Mouse (Mus musculus) urinary bladder, postnatal 4 days (tissue): ENCODE measurements around the gene Bmx.

Source experiments
- DNase-seq, 2 experiments: peaks; one replicate each; pipeline ENCODE4 v3.0.0; 2021 to 2022; ENCODE audit warnings: low spot score in 2 of 2

Bmx gene

DNA sequence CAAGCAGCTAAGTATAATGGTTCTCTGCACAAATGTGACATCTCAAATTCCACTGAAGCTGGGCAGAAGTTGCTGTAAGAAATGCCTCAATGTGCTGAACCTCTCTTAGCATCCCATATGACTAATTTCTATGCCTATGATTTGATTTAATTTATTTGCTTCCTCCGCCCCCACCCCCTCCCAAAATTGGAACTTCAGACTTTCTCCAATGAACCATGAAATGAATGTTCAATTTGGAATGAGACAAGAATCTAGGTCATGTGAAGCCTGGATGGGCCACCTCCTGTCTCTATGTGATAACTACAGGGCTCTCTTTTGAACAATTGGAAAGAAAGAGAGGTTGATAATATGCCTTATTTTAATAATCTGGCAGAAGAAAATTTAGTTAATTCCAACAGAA lies 82.7 kb downstream of the Bmx start:
- no peak for DNase-seq

DNA sequence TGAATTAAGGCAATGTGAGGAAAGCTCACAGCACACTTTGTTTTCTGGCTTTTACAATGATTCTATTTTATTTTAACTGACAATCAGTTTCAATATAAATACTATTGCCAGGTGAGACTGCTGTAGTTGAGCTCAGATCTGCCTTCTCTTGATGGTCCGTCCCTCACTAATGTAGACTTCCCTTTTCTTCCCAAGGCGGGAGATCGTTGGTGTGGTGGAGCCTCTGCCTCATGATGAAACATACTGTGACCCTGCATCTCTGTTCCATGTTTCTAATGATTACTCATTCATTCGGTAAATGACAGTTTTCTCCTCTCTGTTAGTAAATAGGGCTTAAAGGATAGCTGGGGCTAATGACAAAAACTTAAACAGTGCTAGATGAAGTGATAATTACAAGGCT lies 84.1 kb downstream of the Bmx start:
- no peak for DNase-seq

DNA sequence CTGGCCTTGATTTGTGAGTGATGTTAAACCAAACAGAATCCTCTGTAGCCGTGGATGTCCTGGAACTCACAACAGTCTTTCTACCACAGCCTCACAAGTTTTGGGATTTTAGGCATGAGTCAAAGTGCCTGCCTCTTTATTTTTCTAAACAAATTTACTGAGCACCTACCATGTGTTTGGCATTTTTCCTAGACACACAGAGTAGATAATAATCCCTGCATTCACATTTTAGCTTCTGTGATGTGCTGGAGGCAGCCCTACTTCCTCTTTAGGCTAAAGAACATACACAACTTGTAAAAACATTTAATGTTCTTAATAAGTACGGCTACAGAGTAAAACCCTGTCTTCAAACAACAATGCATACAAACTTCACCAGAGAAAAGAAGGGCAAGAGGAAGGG lies 87.0 kb downstream of the Bmx start:
- no peak for DNase-seq

DNA sequence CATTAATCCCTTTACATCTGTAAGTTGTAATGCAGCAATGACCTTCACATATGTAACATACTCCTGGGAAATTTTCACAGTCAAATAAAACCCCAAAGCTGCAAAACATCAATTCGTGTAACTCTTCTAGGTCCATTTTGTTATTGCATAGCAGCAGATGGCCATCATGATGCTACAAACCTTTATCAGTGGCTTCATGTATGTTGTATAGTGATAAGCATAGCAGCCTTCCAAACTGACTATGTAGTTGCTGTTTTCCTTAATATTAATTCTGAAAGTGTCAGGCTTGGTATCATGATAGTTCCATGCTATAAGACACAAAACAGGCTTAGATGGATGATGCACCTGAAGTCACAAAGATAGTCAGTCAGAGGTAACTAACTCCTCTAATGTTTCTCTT lies 93.3 kb downstream of the Bmx start:
- no peak for DNase-seq

DNA sequence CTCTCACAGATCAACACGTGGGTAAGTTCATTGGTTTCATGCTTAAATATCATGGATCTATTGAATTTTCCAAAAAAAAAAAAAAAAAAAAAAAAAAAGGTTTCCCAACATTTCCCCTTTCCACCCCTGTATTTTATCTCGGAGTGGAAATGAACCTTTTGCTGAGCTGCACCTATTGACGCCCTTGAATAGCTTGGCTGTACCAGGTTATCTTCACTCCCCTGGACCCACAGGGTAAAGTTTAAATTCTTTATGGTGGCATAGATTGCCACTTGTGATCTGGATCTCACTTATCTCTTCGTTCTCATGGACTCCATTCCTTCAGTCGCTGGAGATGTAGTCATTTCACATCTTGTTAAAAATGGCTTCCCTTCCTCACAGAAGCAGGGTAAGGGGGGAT lies 103.4 kb downstream of the Bmx start:
- DNase-seq: no peak

DNA sequence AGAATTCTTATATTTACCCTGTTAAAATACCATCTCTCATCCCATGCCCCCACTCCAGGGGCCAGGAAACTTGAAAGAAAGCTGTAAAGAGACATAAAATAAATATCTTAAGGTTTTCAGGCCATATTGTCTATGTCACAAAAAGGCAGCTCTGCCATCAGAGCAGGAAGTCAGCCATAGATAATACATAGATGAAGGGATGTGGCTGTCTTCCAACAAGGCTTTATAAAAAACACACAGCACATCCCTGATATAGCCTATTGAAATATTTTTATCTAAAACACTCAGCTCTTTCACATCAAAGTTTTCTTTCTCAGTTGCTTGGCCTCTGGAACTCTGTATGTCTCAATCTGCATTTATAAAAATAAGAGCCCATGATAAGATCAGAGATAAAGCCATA lies 104.4 kb downstream of the Bmx start:
- no peak for DNase-seq

DNA sequence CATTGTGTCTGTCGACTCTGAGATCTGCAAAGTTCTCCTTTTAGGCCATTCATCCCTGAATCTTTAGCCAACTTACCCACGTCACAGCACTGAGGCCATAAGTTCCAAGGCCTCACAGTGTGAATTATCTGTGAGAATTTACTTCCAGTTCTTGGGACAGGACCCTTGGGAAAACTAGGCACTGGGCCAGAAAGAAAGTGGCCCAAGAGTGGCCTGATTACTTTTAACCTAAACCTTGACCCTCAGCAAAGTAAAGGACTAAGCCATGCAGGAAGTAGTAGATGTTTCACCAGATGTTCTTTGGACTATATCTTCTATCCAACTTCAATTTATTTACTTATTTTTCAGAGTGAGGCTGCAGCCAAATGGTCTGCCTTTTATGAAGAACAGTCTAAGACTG lies 105.3 kb downstream of the Bmx start:
- DNase-seq: peak in 1 of 2 experiments; percentile 19

DNA sequence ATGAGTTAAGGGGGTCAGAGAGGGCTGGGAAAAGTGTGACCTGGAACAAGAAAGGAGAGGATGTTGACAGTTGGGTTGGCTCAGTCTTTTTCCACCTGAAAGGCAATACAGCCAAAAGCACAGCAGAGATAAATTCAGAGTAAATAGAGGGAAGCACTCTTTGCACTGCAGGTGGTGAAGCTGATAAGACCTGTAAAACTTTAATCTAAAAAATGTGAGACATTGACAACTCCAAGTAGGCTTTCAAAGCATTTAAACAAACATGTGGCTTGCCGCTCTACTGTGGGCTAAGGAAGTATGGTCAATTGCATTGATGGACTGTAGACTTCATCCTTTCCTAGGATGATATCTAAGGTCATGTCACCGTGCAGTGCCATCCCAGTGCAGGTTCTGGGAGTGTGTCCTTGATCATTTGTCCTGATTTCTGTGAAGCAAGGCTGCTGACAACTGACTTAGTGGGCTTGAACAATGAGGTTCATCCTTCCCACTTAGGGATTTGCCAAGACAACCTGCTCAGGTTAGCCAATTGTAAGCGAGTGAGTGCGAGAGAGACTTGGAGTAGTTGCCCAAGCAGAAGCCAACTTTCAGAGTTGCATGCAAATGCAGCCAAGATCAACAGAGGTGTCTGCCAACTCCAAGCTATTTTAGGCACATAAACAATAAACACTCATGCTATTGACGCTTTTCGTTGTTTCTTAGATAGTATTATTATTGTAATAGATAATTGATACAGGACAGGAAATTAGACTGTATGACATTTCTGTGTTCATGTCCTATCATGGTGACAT lies 112.3 kb downstream of the Bmx start:
- DNase-seq: no peak
